Mouse (Mus musculus) left cerebral cortex, postnatal 4 days (tissue): Measurements from ENCODE around the gene Slc35e3. TPM values are rescaled to one million over a fixed set of nuclear protein-coding genes. Genes with fewer than 3 reads are reported as not detected.
"Not testable (repeated sequence)": the region's sequence is repeated elsewhere in the genome, so short reads cannot be mapped to it uniquely, and the experiment has no call there.

Experiments
- DNase-seq: peaks from one replicate; pipeline ENCODE4 v3.0.0-alpha.2; 2022
- intact Hi-C: fragments of 180-260 bp; cut with DNase I; formaldehyde crosslinking; loops from one replicate; pipeline ENCODE4 v1.15.1; 2025
- total RNA-seq, 2 experiments: library from RNA; stranded (reverse); gene quantifications; 2 replicates each; pipeline ENCODE4 v1.2.3; 2021

Gene Slc35e3
- total RNA-seq, 2 experiments from 2014 or later = 36.9 to 37.6 TPM

GRCm38 (mm10) chr10:117736573-117736972, 9.6 kb downstream of the Slc35e3 start:
- intact Hi-C loops = no loop called here
- no peak for DNase-seq

- DNase-seq, intact Hi-C loops: not testable (repeated sequence)
Measured at GRCm38 (mm10) chr10:117735396-117735795, 10.8 kb downstream of the Slc35e3 start.

GRCm38 (mm10) chr10:117734104-117734852, 11.9 kb downstream of the Slc35e3 start:
- intact Hi-C loops, DNase-seq: not testable (repeated sequence)

GRCm38 (mm10) chr10:117733626-117734025, 12.5 kb downstream of the Slc35e3 start:
- DNase-seq, intact Hi-C loops: not testable (repeated sequence)

GRCm38 (mm10) chr10:117732962-117733592, 13.1 kb downstream of the Slc35e3 start:
- no peak for DNase-seq
- intact Hi-C loops = no loop called here

- intact Hi-C loops = no loop called here
- no peak for DNase-seq
Measured at GRCm38 (mm10) chr10:117732184-117732583, 14.0 kb downstream of the Slc35e3 start.

- intact Hi-C loops = no loop called here
Measured at GRCm38 (mm10) chr10:117731244-117732101, 14.7 kb downstream of the Slc35e3 start.

GRCm38 (mm10) chr10:117730637-117731203, 15.4 kb downstream of the Slc35e3 start:
- DNase-seq = no peak
- intact Hi-C loops = no loop called here

More at GRCm38 (mm10) chr10:117731244-117732101, 14.7 kb downstream of the Slc35e3 start:
- no peak for DNase-seq

- DNase-seq = no peak
- intact Hi-C loops = no loop called here
Measured at GRCm38 (mm10) chr10:117730140-117730539, 16.0 kb downstream of the Slc35e3 start.

- DNase-seq = no peak
- intact Hi-C loops = no loop called here
Measured at GRCm38 (mm10) chr10:117729139-117729814, 16.9 kb downstream of the Slc35e3 start.

- intact Hi-C loops = no loop called here
Measured at GRCm38 (mm10) chr10:117728574-117728973, 17.6 kb downstream of the Slc35e3 start.

GRCm38 (mm10) chr10:117727518-117728110, 18.6 kb downstream of the Slc35e3 start:
- intact Hi-C loops = no loop called here
- DNase-seq = no peak

More at GRCm38 (mm10) chr10:117728574-117728973, 17.6 kb downstream of the Slc35e3 start:
- DNase-seq = no peak

GRCm38 (mm10) chr10:117726888-117727385, 19.2 kb downstream of the Slc35e3 start:
- intact Hi-C loops = no loop called here
- DNase-seq = no peak

GRCm38 (mm10) chr10:117726350-117726749, 19.8 kb downstream of the Slc35e3 start:
- intact Hi-C loops = no loop called here
- DNase-seq = no peak

GRCm38 (mm10) chr10:117725671-117726070, 20.5 kb downstream of the Slc35e3 start:
- intact Hi-C loops = no loop called here
- no peak for DNase-seq

GRCm38 (mm10) chr10:117724804-117725361, 21.3 kb downstream of the Slc35e3 start:
- no peak for DNase-seq
- intact Hi-C loops = no loop called here

GRCm38 (mm10) chr10:117724136-117724718, 21.9 kb downstream of the Slc35e3 start:
- no peak for DNase-seq
- intact Hi-C loops = no loop called here

GRCm38 (mm10) chr10:117718161-117719119, 27.7 kb downstream of the Slc35e3 start:
- intact Hi-C loops = no loop called here
- DNase-seq = peak; percentile 53
